Mouse (Mus musculus) 3T3-L1 (cell line): ENCODE data around the gene Cdc42bpg.

Experiments used
- DNase-seq: peaks from one replicate; pipeline ENCODE4 v3.0.0-alpha.2; 2015; ENCODE audit warnings: low read depth, low spot score

Gene Cdc42bpg

DNA sequence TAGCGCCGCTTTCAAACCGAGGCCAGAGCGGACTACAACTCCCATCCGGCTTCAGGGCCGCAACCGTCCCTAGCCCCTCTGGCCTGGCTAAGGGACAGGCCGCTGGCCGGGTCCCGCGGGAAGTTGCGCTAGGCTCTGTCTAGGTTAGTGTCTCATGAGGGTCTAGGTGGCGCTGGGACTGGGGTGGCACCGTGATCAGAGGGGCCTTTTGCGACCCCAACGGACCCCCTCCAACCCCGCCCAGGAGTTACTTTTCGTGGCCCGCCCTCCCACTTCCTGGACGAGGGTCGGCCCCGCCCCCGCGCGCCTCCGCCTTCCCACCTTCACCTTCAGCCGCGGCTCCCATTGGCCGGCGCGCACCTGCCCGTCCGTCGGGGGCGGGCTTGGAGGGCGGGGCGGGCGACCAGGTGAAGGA, at the start of gene Cdc42bpg:
Gene Cdc42bpg, plus strand, starts transcription at position 320 of the 415 bp plus-strand sequence.
- no peak for DNase-seq

DNA sequence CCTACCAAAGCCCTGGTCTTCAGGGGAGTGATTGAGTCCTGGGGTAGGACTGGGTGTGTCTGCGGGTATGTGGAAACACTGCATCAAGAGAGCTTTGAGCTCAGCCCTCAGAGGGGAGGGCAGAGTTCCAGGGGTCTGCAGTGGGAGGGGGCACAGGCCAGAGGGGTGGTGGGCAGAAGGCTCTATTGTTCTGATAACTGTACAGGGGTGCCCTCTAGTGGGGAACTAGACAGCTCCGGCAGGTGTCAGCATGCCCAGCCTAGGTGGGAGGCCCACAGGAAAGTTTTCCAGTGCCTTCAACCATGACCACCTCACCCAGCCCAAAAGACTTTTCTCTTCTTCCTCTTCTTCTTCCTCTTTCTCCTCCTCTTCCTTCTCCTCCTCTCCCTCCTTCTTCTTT, 45.8 kb upstream of the Cdc42bpg start:
- peak; percentile 51 for DNase-seq

DNA sequence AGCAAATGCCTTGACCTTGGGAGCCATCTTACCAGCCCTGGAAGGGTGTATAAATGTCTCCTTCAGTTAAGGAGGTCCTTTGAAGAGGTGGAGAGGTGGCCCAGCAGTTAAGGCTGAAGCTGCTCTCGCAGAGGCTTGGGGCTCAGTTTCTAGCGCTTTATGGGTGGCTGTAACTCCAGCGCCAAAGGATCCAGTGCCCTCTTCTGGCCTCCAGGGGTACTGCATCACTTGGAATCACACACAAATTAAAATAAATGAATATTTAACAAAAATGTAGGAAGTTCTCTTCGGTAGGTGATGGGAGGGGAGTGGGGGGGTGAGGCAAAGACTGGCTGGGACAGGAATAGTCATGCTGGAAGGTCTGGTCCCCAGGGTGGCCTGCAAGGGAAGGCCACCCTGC, 45.3 kb upstream of the Cdc42bpg start:
- no peak for DNase-seq

- DNase-seq, result no peak
These were observed 44.9 kb upstream of the Cdc42bpg start for GRCm38 (mm10) chr19:6261379-6261778.

DNA sequence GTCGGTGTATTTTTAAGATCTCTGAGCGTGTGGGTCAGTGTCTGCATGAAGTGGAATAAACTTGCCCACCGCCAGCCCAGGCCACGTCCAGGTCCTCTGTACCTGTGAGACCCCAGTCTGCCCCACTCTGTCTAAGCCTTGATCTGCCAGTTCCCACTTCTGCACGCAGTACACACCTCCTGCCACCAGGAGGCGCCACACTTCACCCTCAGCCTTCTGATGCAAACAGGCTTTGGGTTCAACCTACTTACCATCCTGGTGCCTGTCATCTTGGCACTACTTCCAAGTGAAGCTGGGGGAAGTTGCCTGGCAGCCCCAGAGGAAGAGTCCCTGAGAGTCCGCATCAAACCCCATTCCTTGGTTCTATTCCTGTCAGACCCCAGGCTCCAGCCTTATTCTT, 44.0 kb upstream of the Cdc42bpg start:
- peak; percentile 78 for DNase-seq

- DNase-seq, result no peak
These were observed 43.3 kb upstream of the Cdc42bpg start for GRCm38 (mm10) chr19:6262839-6263433.

DNA sequence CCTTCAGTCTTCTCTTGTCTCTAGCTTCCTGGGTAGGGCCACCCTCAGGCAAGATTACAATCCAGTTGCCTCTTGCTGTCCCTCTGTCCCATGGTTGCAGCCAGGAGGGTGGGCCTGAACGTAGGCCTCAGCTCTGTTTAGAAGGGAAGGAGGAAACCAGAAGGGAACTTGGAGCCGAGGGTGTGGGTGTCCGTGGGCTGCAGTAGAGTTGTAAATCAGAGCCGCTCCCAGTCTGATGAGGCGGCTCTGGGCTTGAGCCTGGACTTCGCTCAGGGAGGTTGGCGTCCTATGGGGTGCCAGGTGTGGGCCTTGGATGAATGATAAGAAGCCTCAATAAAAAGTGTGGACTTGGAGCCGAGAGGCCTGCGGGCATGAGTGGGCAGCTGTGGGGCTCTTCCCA, 42.1 kb upstream of the Cdc42bpg start:
- no peak for DNase-seq

- no peak for DNase-seq
These were observed 41.3 kb upstream of the Cdc42bpg start for GRCm38 (mm10) chr19:6264945-6265344.

GRCm38 (mm10) chr19:6265727-6266182, 40.5 kb upstream of the Cdc42bpg start:
- DNase-seq, result no peak

GRCm38 (mm10) chr19:6267306-6268169, 38.7 kb upstream of the Cdc42bpg start:
- DNase-seq, result no peak

DNA sequence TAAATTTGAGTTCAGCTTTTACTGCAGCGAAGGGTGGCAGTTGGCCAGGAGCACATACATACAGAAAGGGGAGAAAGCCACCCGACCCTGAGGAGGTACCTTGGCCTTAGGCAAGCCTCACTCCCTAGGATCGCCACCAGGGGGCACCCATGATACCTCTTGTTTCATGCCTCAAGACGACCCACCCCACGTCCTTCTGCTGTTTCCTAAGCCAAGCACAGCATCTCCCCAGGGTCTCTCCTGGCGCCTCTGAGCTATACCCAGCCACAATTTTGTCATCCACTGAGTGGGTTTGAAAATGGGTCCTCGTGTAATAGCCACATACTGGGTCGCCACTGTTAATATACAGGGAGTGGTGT, 38.1 kb upstream of the Cdc42bpg start:
- peak; percentile 96 for DNase-seq

DNA sequence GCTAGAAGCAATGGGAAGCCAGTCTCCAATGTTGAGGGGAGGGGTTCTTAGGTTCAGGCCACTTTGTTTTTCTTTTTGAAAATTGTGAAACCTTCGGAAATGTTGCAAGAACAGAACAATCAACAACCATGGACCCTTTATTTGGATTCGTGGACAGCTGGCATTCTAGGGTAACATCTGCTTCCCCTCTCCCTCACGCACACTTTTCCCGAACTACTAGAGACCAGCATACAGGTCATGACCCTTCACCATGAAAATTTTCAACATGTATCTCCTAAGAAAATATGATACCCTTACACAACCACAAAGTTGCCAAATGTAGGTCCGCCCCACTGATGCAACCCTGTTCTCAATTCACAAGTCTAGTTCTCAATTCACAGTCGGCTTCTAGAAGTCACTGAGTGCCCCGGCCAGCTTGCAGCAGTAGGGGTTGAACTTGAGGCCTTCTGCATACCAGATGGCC, 37.6 kb upstream of the Cdc42bpg start:
- DNase-seq, result no peak

DNA sequence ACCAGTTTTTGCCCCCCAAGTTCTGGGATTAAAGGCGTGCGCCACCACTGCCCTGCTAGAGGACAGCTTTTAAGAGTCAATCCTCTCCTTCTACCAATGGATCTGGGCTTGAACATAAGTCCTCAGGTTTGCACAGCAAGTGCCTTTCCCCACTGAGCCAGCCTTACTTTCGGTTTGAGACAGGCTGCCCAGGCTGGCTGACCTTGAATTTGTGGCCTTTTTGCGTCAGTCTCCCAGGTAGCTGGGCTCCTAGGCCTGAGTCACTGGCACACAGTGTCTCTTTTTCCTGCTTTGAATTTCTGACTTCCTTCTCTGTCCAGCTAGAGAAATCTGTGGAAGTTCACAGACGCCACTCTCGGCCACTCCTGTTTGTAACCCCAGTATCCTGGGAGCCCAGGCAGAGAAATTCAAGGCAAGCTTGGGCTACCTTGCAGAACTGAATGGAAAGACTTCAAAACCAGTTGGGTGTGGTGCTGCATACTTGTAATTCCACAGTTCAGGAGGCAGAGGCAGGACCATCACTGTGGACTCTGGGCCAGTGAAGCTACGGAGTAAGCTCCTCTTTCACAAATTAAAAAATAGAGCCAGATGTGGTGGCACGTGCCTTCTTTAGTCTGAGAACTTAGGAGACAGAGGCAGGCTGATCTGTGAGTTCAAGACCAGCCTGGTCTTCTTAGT, 36.3 kb upstream of the Cdc42bpg start:
- no peak for DNase-seq

- DNase-seq, result no peak
These were observed 35.6 kb upstream of the Cdc42bpg start for GRCm38 (mm10) chr19:6270661-6271060.

GRCm38 (mm10) chr19:6271206-6271605, 35.0 kb upstream of the Cdc42bpg start:
- no peak for DNase-seq

DNA sequence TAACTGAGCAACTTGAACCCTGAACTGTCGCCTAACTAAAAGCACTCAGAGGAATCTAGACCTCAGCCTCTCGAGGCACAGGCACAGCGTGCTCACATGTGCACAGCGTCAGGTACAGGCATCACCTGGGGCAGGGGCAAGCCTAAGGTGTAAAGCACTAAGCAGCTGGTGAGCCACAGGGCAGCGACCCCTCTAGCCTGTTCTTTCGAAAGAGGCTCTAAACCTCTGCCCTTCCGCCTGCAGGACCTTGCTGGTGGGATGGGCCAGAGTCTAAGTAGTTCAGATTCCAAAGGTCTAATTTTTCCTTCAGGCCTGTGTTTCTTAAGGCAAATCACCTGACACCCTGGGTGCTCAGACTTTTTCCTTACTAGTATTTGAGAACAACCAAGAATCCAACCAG, 34.2 kb upstream of the Cdc42bpg start:
- DNase-seq, result no peak

DNA sequence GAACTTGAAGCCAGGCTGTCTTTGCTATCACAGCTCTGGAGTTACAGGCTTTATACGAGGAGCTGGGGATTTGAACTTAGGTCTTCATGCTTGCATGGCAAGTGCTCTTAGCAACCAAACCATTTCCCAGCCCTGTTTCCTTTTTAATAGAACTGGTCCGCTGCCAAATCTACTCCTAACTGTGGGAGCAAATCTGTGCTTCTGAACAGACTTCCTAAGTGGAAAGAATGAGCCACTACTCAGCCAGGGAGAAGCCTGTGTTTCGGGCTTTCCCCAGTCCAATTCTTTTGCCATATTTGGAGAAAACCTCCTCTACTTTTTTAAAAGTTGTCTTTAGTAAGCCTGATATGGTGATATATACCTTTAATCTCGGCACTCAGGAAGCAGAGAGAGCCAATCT, 33.5 kb upstream of the Cdc42bpg start:
- peak; percentile 59 for DNase-seq

DNA sequence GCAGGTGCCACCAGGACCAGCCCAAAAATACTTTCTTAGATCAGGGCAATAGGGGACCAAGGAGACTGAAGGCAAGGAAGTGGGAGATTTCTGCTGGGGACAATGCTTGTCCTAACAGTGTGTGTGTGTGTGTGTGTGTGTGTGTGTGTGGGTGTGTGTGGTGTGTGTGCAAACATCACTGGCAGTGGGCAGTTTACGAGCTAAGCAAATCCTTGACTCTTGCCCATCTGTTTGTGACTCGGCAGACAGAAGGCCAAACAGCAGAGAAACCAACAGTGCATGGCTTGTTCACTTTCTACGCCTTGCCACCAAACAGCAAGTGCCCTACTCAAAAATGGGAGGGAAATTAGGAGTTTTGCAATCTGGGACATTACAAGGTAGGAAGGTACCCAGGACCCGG, 32.7 kb upstream of the Cdc42bpg start:
- DNase-seq, result no peak

DNA sequence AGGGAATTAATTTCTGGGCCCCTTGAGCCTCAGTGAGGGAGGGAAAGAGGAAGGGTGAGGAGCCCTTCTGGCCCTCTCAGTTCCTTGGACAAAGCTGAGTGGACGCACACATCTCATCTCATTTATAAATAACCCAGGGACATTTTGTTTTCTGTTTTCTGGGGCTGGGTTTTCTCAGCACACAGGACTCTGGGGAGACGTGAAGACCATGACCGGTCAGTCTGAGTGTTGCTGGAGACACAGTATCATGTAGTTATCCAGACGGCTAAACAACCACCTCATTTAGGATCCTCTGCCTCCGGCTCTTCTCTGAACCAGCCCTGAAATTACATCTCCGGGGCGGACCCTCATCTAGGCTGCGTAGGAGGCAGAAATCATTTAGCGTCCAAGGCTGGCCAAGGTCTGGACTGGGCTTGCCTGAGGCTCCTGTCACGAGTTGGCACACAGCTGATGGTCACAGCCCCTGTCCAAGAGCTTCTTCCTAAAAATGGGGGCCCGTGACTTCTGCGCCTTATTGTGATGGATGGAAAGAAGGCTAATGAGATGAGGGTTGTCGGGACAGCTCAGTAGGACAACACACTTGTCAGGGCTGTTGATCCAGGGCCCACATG, 32.2 kb upstream of the Cdc42bpg start:
- DNase-seq, result no peak

DNA sequence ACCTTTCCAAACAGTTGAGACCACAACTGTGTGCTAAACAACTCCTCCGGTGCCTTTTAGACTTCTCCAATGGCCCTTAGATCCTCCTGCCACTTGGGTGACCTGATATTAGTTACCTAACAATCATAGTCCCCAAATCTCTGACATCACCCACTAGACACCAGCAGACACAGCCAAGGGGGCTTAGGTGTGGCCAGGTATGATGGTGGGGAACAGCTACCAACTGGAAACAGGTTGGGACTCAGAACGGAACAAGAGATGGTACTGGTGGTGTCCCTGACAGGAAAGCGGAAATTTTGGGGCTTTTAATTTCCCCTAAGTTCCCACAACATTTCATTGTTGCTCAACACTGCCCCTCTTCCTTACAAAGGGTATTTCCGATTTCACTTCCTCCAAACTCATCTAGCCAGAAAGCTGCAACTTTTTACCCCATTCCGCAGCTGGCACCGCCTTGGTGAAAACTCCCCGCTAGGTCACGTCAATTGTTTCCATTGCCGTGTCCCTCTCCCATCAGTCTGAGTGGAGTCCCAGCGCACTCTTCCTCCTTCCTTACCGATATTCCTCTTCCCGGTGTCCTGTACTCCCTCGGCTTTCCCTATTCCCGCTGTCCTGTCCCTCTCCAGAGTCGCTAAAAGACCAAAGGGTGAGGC, 30.4 kb upstream of the Cdc42bpg start:
- no peak for DNase-seq
